Mouse (Mus musculus) right cerebral cortex, postnatal 36 days (tissue): ENCODE data around the gene Apold1.
A peak's percentile ranks its signal among the peaks of the same experiment; 100 is the strongest.

ENCODE experiments used
- DNase-seq, 2 experiments: peaks; one replicate each; pipeline ENCODE4 v3.0.0; 2022; ENCODE audit warnings: low spot score in 2 of 2, mixed read lengths in 1 of 2

Apold1 gene

DNA sequence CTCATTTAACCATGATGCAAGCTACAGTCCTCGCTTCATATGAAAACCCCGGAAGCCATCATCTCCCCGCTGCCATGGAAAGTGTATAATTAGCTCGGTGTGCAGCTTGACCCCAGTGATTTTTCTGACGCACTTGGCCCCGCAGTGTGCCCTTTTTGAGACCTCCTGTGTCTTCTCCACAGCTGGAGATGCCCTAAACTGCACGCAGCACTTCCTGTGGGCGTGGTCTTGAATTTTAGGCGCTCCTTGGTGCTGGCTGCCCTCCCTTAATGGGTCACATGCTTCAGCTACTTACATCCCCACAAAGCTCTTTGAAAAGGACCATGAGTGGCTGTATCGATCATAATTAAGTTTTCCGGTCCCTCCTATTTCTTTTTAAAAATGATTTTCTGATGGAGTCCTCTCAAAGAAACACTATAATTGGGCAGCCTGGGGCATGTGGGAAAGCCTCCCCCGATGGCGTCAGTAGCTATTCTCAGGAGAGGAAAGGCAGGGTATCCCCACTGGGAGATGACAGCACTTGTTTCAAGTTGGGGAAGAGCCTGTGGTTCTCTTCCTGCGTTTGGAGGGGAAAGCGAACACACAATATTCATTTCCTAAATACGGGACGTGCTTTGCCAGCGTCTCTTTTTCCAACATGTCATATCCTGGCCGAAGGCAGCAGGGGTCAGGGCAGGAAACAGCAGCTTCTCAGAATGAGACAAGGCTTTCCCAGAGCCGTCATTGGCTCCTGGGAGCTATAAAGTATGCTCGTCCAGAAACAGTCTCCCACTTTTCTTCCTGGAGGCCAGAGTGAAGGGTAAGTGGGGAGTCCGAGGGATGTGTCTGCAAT, at the start of gene Apold1:
TSS of gene Apold1 (plus strand) at position 488 of the 832 bp plus-strand sequence.
- no peak for DNase-seq

DNA sequence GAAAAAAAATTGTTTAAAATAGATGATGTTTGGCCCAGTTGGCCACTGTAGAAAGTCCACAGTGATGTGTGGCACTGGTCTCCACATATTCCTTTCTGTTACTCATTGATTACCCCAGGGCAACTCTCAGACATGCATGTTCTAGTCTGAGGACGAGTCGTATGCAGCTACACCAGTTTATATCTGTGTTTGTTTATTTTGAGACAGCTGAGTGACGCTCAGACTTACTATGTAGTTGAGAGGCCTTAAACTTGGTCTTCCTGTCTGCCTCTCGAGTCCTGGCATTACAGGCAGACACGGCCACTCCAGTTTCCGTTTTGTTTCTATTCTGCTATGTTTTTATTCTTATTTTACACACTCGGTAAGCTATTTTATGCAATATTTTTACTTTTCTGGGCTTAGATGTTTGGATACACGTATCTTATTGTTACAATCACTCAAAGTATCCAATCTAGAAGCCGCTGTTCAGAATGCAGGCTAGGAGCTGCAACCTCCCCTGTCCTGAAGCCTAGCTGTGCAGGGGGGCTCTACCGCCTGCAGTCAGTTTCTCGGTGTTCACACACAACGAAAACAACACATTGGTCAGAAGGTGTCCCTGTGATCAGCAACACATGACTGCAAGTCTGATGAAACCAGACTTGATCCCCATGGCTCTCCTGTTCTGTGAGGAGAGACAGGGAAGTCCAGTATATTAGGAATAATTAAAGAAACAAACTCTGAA, 48.9 kb upstream of the Apold1 start:
- DNase-seq, result no peak

DNA sequence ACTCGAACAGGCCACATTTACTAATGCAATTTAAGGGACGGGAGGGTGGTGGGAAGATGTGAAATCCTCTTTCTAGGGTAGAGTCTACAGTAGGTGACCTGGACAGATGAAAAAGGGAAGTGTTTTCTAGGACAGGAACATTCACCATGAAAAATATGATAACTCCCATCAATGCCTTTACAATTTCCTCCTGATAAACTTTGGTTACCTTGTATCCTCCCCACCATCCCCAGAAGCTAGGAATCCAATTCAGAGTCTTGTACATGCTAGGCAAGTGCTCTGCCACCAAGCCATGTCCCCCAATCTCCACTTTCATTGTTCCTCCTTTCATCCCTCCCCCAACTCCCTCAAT, 48.3 kb upstream of the Apold1 start:
- no peak for DNase-seq

DNA sequence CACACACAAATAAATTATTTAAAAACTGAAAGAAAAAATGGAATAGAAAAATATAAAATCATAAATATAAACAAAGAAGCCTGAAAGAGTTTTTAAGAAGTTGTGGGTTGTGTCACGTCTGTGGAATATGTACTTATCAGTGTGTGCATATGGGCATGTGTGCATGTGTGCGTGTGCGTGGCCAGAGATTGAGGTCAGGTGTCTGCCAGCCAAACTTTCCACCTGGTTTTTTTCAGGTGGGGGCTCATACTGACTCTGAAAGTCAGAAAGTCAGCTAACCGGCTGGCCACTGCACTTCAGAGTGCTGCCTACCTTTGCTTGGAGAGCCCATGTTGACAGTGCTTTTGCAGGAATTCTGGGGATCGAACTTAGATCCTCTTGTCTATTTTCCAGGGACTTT, 47.2 kb upstream of the Apold1 start:
- DNase-seq, result no peak

DNA sequence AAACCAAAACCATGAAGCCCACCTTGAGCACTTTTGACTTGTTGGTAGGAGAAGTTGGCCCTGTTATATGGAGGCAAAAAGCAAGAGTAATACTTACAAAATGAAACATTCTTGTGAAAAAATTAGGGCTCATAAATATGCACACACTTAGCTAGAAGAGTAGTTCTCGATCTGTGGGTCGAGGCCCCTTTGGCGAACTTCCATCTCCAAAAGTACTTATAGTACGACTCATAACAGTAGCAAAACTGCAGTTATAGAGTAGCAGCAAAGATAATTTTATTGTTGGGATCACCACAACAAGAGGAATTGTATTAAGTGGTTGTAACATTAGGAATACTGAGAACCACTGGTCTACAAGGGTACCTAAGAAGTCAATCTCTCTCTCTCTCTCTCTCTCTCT, 41.7 kb upstream of the Apold1 start:
- no peak for DNase-seq

DNA sequence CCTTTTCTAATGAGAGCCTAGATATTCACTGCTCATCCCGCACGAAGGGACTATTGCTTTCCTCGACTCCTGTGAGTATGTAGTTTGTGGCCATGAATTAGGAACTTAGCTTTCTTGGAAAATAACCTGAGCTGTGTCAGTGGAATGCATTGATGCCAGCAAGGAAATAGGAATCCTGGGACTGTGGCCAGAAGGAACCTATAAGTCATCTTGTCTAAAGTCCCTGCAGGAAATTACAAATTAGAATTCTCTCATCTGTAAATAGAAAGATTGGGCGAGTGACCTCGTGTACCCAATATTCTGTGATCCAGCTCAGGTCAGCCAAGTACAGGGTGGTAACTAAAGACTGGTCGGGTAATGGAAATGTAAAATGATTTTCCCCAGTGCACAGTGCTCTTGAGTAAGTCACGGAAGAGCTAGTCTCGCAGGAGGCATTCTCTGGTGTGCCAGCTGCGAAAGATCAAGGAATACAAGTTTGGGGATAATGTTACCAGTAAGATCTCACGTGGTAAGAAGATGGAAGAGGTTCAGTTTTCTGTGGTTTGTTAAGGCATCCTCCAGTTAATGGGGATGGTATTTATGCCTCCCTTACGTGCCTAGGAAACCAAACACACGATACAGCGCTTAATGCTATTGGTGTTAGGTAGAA, 37.6 kb upstream of the Apold1 start:
- DNase-seq, result no peak

DNA sequence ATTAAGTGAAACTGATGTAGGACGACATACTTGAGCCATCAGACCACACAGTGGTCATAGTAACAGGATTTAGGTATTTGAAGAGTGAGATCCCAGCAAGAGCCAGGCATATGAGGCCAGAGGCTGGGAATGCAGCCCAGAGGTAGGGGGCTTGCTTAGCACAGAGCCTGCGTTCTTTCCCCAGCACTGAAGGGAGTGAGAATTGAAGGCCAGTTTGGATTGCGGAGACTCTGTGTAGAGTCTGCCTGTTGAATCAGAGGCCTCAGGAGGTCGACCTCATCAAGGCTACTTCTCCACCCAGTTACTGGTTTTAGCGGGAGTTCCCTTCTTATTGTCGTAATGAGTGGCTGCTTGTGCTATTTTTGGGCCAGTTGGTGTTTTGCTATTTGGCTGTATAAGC, 35.5 kb upstream of the Apold1 start:
- no peak for DNase-seq

DNA sequence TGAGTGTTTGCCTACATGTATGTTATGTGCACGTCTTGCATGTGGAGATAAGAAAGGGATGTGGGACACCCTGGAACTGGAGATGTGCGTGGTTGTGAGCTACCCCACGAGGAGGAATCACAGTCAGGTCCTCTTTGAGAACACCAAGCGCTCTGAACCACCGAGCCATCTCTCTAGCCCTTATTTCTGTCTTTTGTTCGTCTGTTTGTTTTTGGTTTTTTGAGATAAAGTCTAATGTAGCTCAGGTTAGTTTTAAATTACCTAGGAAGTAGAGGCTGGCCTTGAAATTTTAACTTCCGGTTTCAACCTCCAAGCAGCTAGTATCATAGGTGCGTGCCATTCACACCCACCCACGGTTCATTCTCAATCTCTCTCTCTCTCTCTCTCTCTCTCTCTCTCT, 34.7 kb upstream of the Apold1 start:
- no peak for DNase-seq

DNA sequence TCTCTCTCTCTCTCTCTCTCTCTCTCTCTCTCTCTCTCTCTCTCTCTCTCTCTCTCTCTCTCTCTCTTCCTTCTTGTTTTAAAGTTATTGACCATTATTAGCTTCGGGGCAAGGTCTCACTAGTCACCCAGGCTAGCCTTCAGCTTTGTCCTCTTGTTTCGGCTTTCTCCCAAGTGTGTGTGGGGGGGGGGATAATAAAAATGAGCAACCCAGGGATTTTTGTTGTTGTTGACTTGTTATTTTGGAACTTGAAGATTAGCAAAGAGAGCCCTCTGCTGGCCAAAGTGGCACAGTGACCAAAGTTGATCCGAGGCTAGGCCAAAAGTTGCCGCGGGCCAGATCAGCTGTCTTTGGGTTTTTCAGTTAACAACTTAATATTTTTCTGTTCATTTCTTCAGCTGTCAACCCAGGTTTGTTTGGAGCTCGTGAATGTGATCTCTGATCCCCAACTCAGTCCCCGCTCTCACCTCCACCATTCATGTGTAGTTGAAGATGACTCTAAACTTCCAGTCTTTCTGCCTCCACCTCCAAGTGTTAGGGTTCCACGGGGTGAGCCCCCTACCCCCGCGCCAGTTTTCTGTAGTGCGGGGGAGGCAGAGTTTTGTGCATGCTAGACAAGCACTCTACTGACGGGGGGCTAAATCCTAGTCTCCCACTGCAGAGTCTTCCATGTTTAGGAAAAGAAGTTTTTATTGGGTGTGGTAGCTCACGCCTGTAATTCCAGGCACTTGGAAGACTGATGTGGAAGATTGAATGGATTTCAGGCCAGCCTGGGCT, 34.0 kb upstream of the Apold1 start:
- peak; percentile 20 to 36 for DNase-seq

DNA sequence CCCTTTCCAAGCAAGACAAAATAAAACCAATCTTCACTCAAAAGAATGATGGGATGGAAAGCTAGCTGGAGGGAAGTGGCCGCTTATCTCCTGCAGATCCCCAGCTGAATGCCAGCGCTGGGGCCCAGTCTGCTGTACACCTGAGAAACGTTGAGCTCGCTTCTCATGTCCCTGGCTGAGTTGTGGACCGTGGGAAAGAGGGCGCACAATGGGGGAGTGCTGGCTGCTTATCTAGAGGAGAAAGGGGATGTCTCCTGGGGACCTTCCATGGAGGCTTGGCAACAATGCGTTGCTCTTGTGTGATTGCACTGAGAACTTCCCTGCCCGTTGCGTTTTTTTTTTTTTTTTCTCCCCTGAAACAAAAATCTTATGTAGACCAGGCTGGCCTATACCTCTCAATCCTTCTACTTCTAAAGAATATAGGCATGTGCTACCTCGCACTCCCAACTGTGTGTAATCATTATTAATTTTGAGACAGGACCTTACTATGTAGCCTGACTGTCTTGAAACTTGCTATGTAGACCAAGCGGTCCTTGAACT, 32.9 kb upstream of the Apold1 start:
- DNase-seq, result no peak

DNA sequence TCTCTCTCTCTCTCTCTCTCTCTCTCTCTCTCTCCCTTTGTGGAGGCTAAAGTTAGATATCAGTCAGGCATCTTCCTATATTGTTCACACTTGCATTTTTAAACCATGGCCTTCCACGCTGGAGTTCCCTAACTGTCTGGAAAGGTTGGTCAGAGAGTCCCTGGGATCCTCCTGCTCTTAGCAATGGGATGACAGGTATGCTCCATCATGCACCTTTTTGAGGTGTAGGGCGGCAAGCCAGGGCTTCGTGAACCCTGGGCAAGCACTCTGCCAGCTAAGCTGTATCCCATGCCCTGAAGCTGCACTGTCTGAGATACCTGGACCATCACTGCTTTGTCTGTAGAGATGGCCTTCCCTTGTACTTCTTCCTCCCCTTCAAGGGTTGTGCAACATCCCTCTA, 32.3 kb upstream of the Apold1 start:
- DNase-seq, result no peak

DNA sequence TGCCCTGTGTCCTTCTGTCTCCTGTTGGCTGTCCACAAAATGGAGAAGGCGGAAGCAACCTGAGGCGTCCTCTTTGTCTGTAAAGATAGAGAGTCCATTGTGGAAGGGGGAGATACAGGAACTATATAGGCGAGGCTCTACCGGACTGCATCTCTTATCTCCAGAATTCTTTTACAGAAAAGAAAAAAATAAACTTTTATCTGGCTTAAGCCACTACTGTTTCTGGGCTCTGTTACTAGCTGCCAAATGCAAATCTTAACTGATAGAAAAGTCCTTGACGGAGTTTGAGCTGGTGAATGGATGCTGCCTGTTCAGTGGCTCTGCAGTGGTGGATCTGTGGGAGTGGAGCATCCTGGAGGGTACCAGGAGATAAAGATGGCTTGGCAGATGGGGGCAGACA, 30.2 kb upstream of the Apold1 start:
- DNase-seq, result no peak

DNA sequence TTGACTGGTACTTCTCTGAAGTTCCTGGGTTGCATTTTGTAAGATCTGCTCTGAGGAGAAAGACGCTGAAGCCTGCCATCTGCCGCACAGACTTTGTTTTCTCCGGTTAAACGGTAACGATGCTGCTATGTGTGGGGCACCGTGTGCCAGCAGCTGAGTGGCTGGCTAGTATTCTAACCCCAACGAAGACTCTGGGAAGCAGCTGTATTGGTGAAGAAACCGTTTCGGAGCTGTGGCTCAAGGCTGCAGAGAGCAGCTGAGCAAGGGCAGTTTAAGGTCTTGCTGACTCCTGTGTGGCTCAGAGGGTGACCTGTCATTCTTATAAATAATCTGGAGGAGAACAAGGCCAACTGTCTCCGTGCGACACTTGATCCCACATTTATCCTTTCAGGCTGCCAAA, 27.5 kb upstream of the Apold1 start:
- peak in 1 of 2 experiments; percentile 2 for DNase-seq

DNA sequence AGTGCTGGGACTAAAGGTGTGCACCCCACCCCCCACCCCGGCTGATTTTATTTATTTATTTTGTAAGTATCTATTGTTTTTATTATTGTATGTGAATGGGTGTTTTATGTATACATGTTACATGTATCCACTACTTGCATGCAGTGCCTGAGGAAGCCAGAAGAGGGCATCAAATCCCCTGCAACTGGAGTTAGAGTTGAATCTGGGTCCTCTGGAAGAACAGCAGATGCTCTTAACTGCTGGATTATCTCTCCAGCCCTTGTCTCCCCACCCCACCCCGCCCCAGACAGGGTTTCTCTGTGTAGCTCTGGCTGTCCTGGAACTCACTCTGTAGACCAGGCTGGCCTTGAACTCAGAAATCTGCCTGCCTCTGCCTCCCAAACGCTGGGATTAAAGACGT, 25.1 kb upstream of the Apold1 start:
- DNase-seq, result no peak

DNA sequence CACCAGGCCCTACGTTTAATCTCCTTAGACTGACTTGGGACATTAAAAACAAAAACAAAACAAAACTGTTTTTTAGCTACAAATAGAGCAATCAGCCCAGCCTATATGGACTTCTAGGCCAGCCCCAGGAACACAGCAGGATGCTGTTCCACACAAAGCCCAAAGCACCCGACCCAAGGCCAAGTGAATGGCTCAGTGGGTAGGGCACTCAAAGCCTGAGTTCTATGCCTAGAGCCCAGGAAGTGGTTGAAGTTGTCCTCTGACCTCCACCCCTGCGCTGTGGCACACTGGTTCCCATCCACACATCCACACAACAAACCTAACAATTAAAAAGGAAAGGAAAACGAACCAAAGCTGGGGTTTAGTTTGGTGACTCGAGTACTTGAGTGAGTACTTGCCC, 20.2 kb upstream of the Apold1 start:
- DNase-seq, result no peak

DNA sequence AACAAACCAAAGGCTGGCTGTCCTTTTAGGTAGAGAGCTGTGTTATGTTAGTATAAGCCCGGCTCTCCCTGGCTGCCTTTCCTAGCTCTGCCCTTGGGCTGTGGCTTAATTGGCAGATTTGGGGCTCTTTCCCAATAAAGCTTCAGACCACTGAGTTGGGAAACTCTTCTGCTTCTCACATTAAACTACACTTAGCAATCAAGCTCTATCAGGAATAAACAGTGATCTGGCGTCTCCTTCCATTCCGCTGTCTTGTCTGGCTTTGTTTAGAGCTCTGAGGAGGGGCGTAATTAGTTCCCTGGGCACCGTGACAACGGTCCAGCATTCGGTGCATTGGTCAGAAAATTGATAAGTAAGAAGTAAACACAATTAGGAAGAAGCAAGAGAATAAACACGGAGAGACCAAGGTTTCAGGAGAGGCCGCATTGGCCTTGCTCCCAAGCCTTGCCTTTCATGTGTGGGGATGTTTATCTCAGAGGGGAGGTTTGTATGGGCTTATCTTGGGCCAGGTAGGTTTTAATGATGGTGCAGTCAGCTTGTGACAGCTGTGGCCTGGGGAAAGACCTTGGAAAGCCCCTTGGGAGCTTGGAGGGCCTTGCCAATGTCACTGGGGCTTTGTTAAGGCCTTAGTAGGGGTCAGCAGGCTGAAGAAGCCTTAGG, 19.5 kb upstream of the Apold1 start:
- DNase-seq, result no peak

DNA sequence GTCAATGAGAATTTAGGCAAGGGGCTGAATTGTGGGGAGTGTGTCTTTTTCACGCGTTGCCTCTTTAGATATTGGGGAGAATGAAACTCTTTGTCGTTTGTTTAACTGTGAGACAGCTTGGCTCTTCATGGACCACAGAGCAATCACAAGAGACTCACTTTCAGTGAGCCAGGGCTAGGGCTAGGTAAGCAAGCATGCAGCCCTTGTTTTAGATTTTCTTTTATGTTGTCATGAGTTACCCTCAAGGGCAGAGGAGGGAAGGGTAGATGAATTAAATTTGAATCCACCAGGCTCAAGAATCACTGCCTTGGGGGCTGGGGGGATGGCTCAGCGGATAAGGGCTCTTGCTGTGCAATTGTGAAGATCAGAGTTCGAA, 19.0 kb upstream of the Apold1 start:
- DNase-seq, result no peak

DNA sequence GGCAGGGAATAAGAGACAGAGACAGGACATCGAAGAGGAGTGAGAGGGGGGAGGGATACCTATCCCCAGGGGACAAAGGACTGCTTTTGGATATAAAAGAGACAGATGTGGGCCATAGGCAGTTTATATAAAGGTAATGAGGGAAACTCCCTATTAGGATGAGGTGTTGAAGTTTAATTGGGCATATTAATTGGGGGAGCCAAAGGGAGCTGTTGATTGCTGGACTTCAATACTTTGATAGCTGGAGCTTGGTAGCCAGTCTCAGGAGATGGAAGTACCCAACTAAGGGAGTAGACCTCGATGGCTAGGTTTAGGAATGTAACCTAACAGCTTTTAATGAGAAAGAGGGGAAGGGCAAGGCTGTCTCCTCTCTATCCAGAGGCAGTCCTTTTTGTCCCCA, 17.6 kb upstream of the Apold1 start:
- no peak for DNase-seq

DNA sequence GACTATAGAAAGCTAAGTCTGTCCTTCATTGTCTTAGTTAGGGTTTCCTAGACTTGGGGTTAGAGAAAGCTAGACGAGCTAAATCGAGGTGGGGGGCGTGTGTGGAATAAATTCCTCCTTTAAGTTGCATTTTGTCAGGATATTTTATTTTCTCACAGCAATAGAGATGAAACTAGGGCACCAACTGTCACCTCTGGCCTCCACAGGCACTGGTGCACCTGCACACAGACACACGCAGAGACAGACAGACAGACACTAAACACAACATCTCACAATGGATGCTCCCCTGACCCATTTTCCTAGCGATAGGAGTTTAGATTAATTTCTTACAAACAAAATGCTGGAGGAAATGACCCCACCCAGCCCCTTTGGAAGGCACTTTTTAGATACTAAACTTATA, 14.8 kb upstream of the Apold1 start:
- no peak for DNase-seq

DNA sequence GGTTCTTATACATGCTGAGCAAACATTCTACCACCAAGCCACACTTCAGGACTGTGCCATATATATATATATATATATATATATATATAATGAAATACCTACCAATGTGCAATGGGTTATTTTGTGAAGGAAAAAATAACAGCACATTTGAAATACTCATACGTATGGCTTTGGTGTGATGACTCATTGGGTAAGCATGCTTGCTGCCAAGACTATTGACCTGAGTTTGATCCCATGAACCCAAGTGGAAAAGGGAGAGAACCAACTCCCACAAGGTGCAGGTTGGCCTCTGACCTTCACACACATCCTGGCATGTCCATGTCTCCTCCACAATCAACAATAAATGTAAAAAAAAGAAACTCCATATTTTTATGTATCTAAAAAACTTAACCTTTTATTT, 13.2 kb upstream of the Apold1 start:
- no peak for DNase-seq

DNA sequence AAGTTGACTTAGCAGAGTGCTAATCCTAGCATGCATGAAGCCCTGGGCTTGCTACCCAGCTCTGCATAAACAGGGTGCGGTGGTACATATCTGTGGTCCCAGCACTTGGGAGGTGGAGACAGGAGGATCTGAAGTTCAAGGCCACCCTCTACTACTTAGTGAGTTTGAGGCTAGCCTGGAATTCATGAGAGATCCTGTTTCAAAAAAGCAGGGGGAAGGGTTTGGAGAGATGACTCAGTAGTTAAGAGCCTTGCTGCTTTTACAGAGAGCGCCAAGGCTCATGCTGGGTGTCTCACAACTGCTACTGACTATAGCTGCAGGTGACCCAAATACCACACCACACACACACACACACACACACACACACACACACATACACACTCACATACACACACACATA, 12.0 kb upstream of the Apold1 start:
- no peak for DNase-seq
